Mouse (Mus musculus): ENCODE data around the gene Ap3b1. TPM values are rescaled to one million over a fixed set of nuclear protein-coding genes. Genes with fewer than 3 reads are reported as not detected.

Gene Ap3b1
- polyA plus RNA-seq, 1 experiment from 2014 or later: 42.5 TPM

- 94% methylated on average over 5 of the region's 5 CpGs for WGBS
- H3K27ac ChIP-seq (ENCODE audit: low read length): no peak overlapping the region
Measured at GRCm38 (mm10) chr13:94529138-94529537, 170.4 kb downstream of the Ap3b1 start.

GRCm38 (mm10) chr13:94533516-94533915 is 174.8 kb downstream of the Ap3b1 start:
- Histone ChIP-seq H3K9me3 (ENCODE audit: control insufficient read depth, low read length) (no peaks in the 10 kb centered on the region), H3K27ac (ENCODE audit: low read length) (no peak overlapping the region), H3K4me3 (ENCODE audit: low read length) (no peak overlapping the region), H3K4me2 (ENCODE audit: low read depth, low read length) (no peak overlapping the region), H3K9ac (ENCODE audit: low read length) (no peak overlapping the region), H3K4me1 (replicated peaks; ENCODE audit: control insufficient read depth, insufficient read depth, low read length) (no peaks in the 10 kb centered on the region), H3K36me3 (ENCODE audit: control insufficient read depth, insufficient read depth, low read length) (peaks cover 11% of the 10 kb centered on the region), H3K27me3 (ENCODE audit: control insufficient read depth, insufficient read depth, low read depth, low read length) (no peaks in the 10 kb centered on the region)
- ATAC-seq (ENCODE audit: low read depth): no peak
- 96% methylated on average over 8 of the region's 8 CpGs for WGBS

More at GRCm38 (mm10) chr13:94529138-94529537, 170.4 kb downstream of the Ap3b1 start:
- no peaks in the 10 kb centered on the region for H3K4me1 ChIP-seq (replicated peaks; ENCODE audit: control insufficient read depth, insufficient read depth, low read length)
- no peaks in the 10 kb centered on the region for H3K9me3 ChIP-seq (ENCODE audit: control insufficient read depth, low read length)
- no peak overlapping the region for H3K4me3 ChIP-seq (ENCODE audit: low read length)
- H3K9ac ChIP-seq (ENCODE audit: low read length): no peak overlapping the region
- no peaks in the 10 kb centered on the region for H3K27me3 ChIP-seq (ENCODE audit: control insufficient read depth, insufficient read depth, low read depth, low read length)
- H3K4me2 ChIP-seq (ENCODE audit: low read depth, low read length): no peak overlapping the region
- no peak for ATAC-seq (ENCODE audit: low read depth)
- H3K36me3 ChIP-seq (ENCODE audit: control insufficient read depth, insufficient read depth, low read length): peaks cover 9% of the 10 kb centered on the region

GRCm38 (mm10) chr13:94537336-94537735 is 178.6 kb downstream of the Ap3b1 start:
- no peak overlapping the region for H3K27ac ChIP-seq (ENCODE audit: low read length)
- no peak overlapping the region for H3K4me2 ChIP-seq (ENCODE audit: low read depth, low read length)
- no peaks in the 10 kb centered on the region for H3K9me3 ChIP-seq (ENCODE audit: control insufficient read depth, low read length)
- no peak overlapping the region for H3K9ac ChIP-seq (ENCODE audit: low read length)
- H3K27me3 ChIP-seq (ENCODE audit: control insufficient read depth, insufficient read depth, low read depth, low read length): no peaks in the 10 kb centered on the region
- H3K4me1 ChIP-seq (replicated peaks; ENCODE audit: control insufficient read depth, insufficient read depth, low read length): no peaks in the 10 kb centered on the region
- H3K36me3 ChIP-seq (ENCODE audit: control insufficient read depth, insufficient read depth, low read length): 0 out of 2 replicates have a peak, but pooled peaks cover 2% of the 10 kb centered on the region
- WGBS: 71% methylated on average over 4 of the region's 4 CpGs
- no peak for ATAC-seq (ENCODE audit: low read depth)
- no peak overlapping the region for H3K4me3 ChIP-seq (ENCODE audit: low read length)

GRCm38 (mm10) chr13:94539851-94540646 is 181.3 kb downstream of the Ap3b1 start:
- ATAC-seq (ENCODE audit: low read depth): no peak
- WGBS: 74% methylated on average over 10 of the region's 10 CpGs
- no peak overlapping the region for H3K27ac ChIP-seq (ENCODE audit: low read length)
- peaks cover 5% of the 10 kb centered on the region; the same call in 1 of the 2 replicates for H3K36me3 ChIP-seq (ENCODE audit: control insufficient read depth, insufficient read depth, low read length)
- no peak overlapping the region for H3K9ac ChIP-seq (ENCODE audit: low read length)
- no peaks in the 10 kb centered on the region for H3K27me3 ChIP-seq (ENCODE audit: control insufficient read depth, insufficient read depth, low read depth, low read length)
- H3K4me3 ChIP-seq (ENCODE audit: low read length): no peak overlapping the region
- H3K4me2 ChIP-seq (ENCODE audit: low read depth, low read length): no peak overlapping the region
- no peaks in the 10 kb centered on the region for H3K9me3 ChIP-seq (ENCODE audit: control insufficient read depth, low read length)
- H3K4me1 ChIP-seq (replicated peaks; ENCODE audit: control insufficient read depth, insufficient read depth, low read length): no peaks in the 10 kb centered on the region

GRCm38 (mm10) chr13:94542061-94542460 is 183.3 kb downstream of the Ap3b1 start:
- H3K9ac ChIP-seq (ENCODE audit: low read length): no peak overlapping the region
- peaks cover 3% of the 10 kb centered on the region; the same call in 1 of the 2 replicates for H3K36me3 ChIP-seq (ENCODE audit: control insufficient read depth, insufficient read depth, low read length)
- H3K27me3 ChIP-seq (ENCODE audit: control insufficient read depth, insufficient read depth, low read depth, low read length): no peaks in the 10 kb centered on the region
- no peak overlapping the region for H3K4me3 ChIP-seq (ENCODE audit: low read length)
- no peak overlapping the region for H3K27ac ChIP-seq (ENCODE audit: low read length)
- H3K4me2 ChIP-seq (ENCODE audit: low read depth, low read length): no peak overlapping the region
- WGBS: 82% methylated on average over 7 of the region's 7 CpGs
- no peaks in the 10 kb centered on the region for H3K4me1 ChIP-seq (replicated peaks; ENCODE audit: control insufficient read depth, insufficient read depth, low read length)
- no peak for ATAC-seq (ENCODE audit: low read depth)
- no peaks in the 10 kb centered on the region for H3K9me3 ChIP-seq (ENCODE audit: control insufficient read depth, low read length)

- ATAC-seq (ENCODE audit: low read depth): no peak
- Histone ChIP-seq H3K4me3 (ENCODE audit: low read length) (no peak overlapping the region), H3K9ac (ENCODE audit: low read length) (no peak overlapping the region), H3K36me3 (ENCODE audit: control insufficient read depth, insufficient read depth, low read length) (peaks cover 3% of the 10 kb centered on the region; the same call in 1 of the 2 replicates), H3K4me2 (ENCODE audit: low read depth, low read length) (no peak overlapping the region), H3K27ac (ENCODE audit: low read length) (no peak overlapping the region), H3K27me3 (ENCODE audit: control insufficient read depth, insufficient read depth, low read depth, low read length) (no peaks in the 10 kb centered on the region), H3K9me3 (ENCODE audit: control insufficient read depth, low read length) (no peaks in the 10 kb centered on the region), H3K4me1 (replicated peaks; ENCODE audit: control insufficient read depth, insufficient read depth, low read length) (0 out of 2 replicates have a peak, but pooled peaks cover 5% of the 10 kb centered on the region)
- WGBS: 61% methylated on average over 12 of the region's 12 CpGs
Measured at GRCm38 (mm10) chr13:94544211-94544610, 185.5 kb downstream of the Ap3b1 start.

GRCm38 (mm10) chr13:94545739-94546138 is 187.0 kb downstream of the Ap3b1 start:
- Histone ChIP-seq H3K4me3 (ENCODE audit: low read length) (no peak overlapping the region), H3K4me1 (replicated peaks; ENCODE audit: control insufficient read depth, insufficient read depth, low read length) (peaks cover 12% of the 10 kb centered on the region), H3K27me3 (ENCODE audit: control insufficient read depth, insufficient read depth, low read depth, low read length) (no peaks in the 10 kb centered on the region), H3K4me2 (ENCODE audit: low read depth, low read length) (no peak overlapping the region), H3K27ac (ENCODE audit: low read length) (no peak overlapping the region), H3K9ac (ENCODE audit: low read length) (no peak overlapping the region), H3K36me3 (ENCODE audit: control insufficient read depth, insufficient read depth, low read length) (peaks cover 3% of the 10 kb centered on the region; the same call in 1 of the 2 replicates), H3K9me3 (ENCODE audit: control insufficient read depth, low read length) (no peaks in the 10 kb centered on the region)
- 77% methylated on average over 4 of the region's 4 CpGs for WGBS
- ATAC-seq (ENCODE audit: low read depth): no peak

GRCm38 (mm10) chr13:94546246-94546645 is 187.5 kb downstream of the Ap3b1 start:
- Histone ChIP-seq H3K4me2 (ENCODE audit: low read depth, low read length) (no peak overlapping the region), H3K27ac (ENCODE audit: low read length) (no peak overlapping the region), H3K9ac (ENCODE audit: low read length) (no peak overlapping the region), H3K4me3 (ENCODE audit: low read length) (no peak overlapping the region), H3K9me3 (ENCODE audit: control insufficient read depth, low read length) (no peaks in the 10 kb centered on the region), H3K4me1 (replicated peaks; ENCODE audit: control insufficient read depth, insufficient read depth, low read length) (peaks cover 12% of the 10 kb centered on the region), H3K27me3 (ENCODE audit: control insufficient read depth, insufficient read depth, low read depth, low read length) (no peaks in the 10 kb centered on the region), H3K36me3 (ENCODE audit: control insufficient read depth, insufficient read depth, low read length) (peaks cover 3% of the 10 kb centered on the region; the same call in 1 of the 2 replicates)
- WGBS: 67% methylated on average over 11 of the region's 11 CpGs
- no peak for ATAC-seq (ENCODE audit: low read depth)

GRCm38 (mm10) chr13:94549580-94549979 is 190.8 kb downstream of the Ap3b1 start:
- Histone ChIP-seq H3K27me3 (ENCODE audit: control insufficient read depth, insufficient read depth, low read depth, low read length) (no peaks in the 10 kb centered on the region), H3K27ac (ENCODE audit: low read length) (no peak overlapping the region), H3K9ac (ENCODE audit: low read length) (no peak overlapping the region), H3K4me1 (replicated peaks; ENCODE audit: control insufficient read depth, insufficient read depth, low read length) (peaks cover 12% of the 10 kb centered on the region), H3K9me3 (ENCODE audit: control insufficient read depth, low read length) (no peaks in the 10 kb centered on the region), H3K36me3 (ENCODE audit: control insufficient read depth, insufficient read depth, low read length) (no peaks in the 10 kb centered on the region), H3K4me3 (ENCODE audit: low read length) (no peak overlapping the region), H3K4me2 (ENCODE audit: low read depth, low read length) (no peak overlapping the region)
- 57% methylated on average over 3 of the region's 3 CpGs for WGBS
- ATAC-seq (ENCODE audit: low read depth): no peak

All from lung, embryonic 16.5 days (tissue).